Mouse (Mus musculus): ENCODE data around the gene Chst15. TPM values are rescaled to one million over a fixed set of nuclear protein-coding genes. Genes with fewer than 3 reads are reported as not detected.

The Chst15 gene
- polyA plus RNA-seq, 1 experiment from 2014 or later: 22.3 TPM

- Histone ChIP-seq H3K4me3 (ENCODE audit: low read length) (no peak overlapping the region), H3K4me2 (ENCODE audit: low read depth, low read length) (no peak overlapping the region), H3K9me3 (ENCODE audit: control insufficient read depth, low read length) (no peaks in the 10 kb centered on the region), H3K27ac (ENCODE audit: low read length) (no peak overlapping the region), H3K27me3 (ENCODE audit: control insufficient read depth, insufficient read depth, low read depth, low read length) (no peaks in the 10 kb centered on the region), H3K4me1 (replicated peaks; ENCODE audit: control insufficient read depth, insufficient read depth, low read length) (no peaks in the 10 kb centered on the region), H3K9ac (ENCODE audit: low read length) (no peak overlapping the region), H3K36me3 (ENCODE audit: control insufficient read depth, insufficient read depth, low read length) (no peaks in the 10 kb centered on the region)
- ATAC-seq (ENCODE audit: low read depth): peak; percentile 20; the same call in 1 of the 2 replicates
- WGBS: 3% methylated on average over 1 of the region's 1 CpGs
Observed at GRCm38 (mm10) chr7:132204073-132204612, 112.9 kb downstream of the Chst15 start.

- Histone ChIP-seq H3K36me3 (ENCODE audit: control insufficient read depth, insufficient read depth, low read length) (no peaks in the 10 kb centered on the region), H3K4me1 (replicated peaks; ENCODE audit: control insufficient read depth, insufficient read depth, low read length) (no peaks in the 10 kb centered on the region), H3K4me3 (ENCODE audit: low read length) (no peak overlapping the region), H3K9me3 (ENCODE audit: control insufficient read depth, low read length) (no peaks in the 10 kb centered on the region), H3K27me3 (ENCODE audit: control insufficient read depth, insufficient read depth, low read depth, low read length) (no peaks in the 10 kb centered on the region), H3K27ac (ENCODE audit: low read length) (no peak overlapping the region), H3K4me2 (ENCODE audit: low read depth, low read length) (no peak overlapping the region), H3K9ac (ENCODE audit: low read length) (no peak overlapping the region)
- no peak for ATAC-seq (ENCODE audit: low read depth)
- 35% methylated on average over 6 of the region's 6 CpGs for WGBS
Observed at GRCm38 (mm10) chr7:132199686-132200085, 117.3 kb downstream of the Chst15 start.

- Histone ChIP-seq H3K27me3 (ENCODE audit: control insufficient read depth, insufficient read depth, low read depth, low read length) (no peaks in the 10 kb centered on the region), H3K9ac (ENCODE audit: low read length) (no peak overlapping the region), H3K4me3 (ENCODE audit: low read length) (no peak overlapping the region), H3K9me3 (ENCODE audit: control insufficient read depth, low read length) (no peaks in the 10 kb centered on the region), H3K4me2 (ENCODE audit: low read depth, low read length) (no peak overlapping the region), H3K4me1 (replicated peaks; ENCODE audit: control insufficient read depth, insufficient read depth, low read length) (no peaks in the 10 kb centered on the region), H3K27ac (ENCODE audit: low read length) (no peak overlapping the region), H3K36me3 (ENCODE audit: control insufficient read depth, insufficient read depth, low read length) (no peaks in the 10 kb centered on the region)
- ATAC-seq (ENCODE audit: low read depth): no peak
- WGBS: 88% methylated on average over 1 of the region's 1 CpGs
Observed at GRCm38 (mm10) chr7:132198806-132199205, 118.2 kb downstream of the Chst15 start.

- no peak overlapping the region for H3K9ac ChIP-seq (ENCODE audit: low read length)
- 21% methylated on average over 7 of the region's 7 CpGs for WGBS
- no peak overlapping the region for H3K27ac ChIP-seq (ENCODE audit: low read length)
- no peak overlapping the region for H3K4me2 ChIP-seq (ENCODE audit: low read depth, low read length)
- no peaks in the 10 kb centered on the region for H3K27me3 ChIP-seq (ENCODE audit: control insufficient read depth, insufficient read depth, low read depth, low read length)
- no peaks in the 10 kb centered on the region for H3K9me3 ChIP-seq (ENCODE audit: control insufficient read depth, low read length)
- H3K4me3 ChIP-seq (ENCODE audit: low read length): no peak overlapping the region
- no peak for ATAC-seq (ENCODE audit: low read depth)
- H3K4me1 ChIP-seq (replicated peaks; ENCODE audit: control insufficient read depth, insufficient read depth, low read length): no peaks in the 10 kb centered on the region
- H3K36me3 ChIP-seq (ENCODE audit: control insufficient read depth, insufficient read depth, low read length): no peaks in the 10 kb centered on the region
Observed at GRCm38 (mm10) chr7:132197817-132198475, 119.1 kb downstream of the Chst15 start.

GRCm38 (mm10) chr7:132196581-132196980 lies 120.4 kb downstream of the Chst15 start:
- Histone ChIP-seq H3K36me3 (ENCODE audit: control insufficient read depth, insufficient read depth, low read length) (no peaks in the 10 kb centered on the region), H3K4me2 (ENCODE audit: low read depth, low read length) (no peak overlapping the region), H3K9me3 (ENCODE audit: control insufficient read depth, low read length) (no peaks in the 10 kb centered on the region), H3K4me1 (replicated peaks; ENCODE audit: control insufficient read depth, insufficient read depth, low read length) (no peaks in the 10 kb centered on the region), H3K9ac (ENCODE audit: low read length) (no peak overlapping the region), H3K27me3 (ENCODE audit: control insufficient read depth, insufficient read depth, low read depth, low read length) (no peaks in the 10 kb centered on the region), H3K27ac (ENCODE audit: low read length) (no peak overlapping the region), H3K4me3 (ENCODE audit: low read length) (no peak overlapping the region)
- no peak for ATAC-seq (ENCODE audit: low read depth)
- 94% methylated on average over 1 of the region's 1 CpGs for WGBS

- WGBS: 93% methylated on average over 2 of the region's 2 CpGs
- Histone ChIP-seq H3K9ac (ENCODE audit: low read length) (no peak overlapping the region), H3K4me2 (ENCODE audit: low read depth, low read length) (no peak overlapping the region), H3K27ac (ENCODE audit: low read length) (no peak overlapping the region), H3K4me3 (ENCODE audit: low read length) (no peak overlapping the region), H3K36me3 (ENCODE audit: control insufficient read depth, insufficient read depth, low read length) (no peaks in the 10 kb centered on the region), H3K4me1 (replicated peaks; ENCODE audit: control insufficient read depth, insufficient read depth, low read length) (no peaks in the 10 kb centered on the region), H3K27me3 (ENCODE audit: control insufficient read depth, insufficient read depth, low read depth, low read length) (no peaks in the 10 kb centered on the region), H3K9me3 (ENCODE audit: control insufficient read depth, low read length) (no peaks in the 10 kb centered on the region)
- no peak for ATAC-seq (ENCODE audit: low read depth)
Observed at GRCm38 (mm10) chr7:132193606-132194005, 123.4 kb downstream of the Chst15 start.

- Histone ChIP-seq H3K36me3 (ENCODE audit: control insufficient read depth, insufficient read depth, low read length) (no peaks in the 10 kb centered on the region), H3K4me1 (replicated peaks; ENCODE audit: control insufficient read depth, insufficient read depth, low read length) (no peaks in the 10 kb centered on the region), H3K9ac (ENCODE audit: low read length) (no peak overlapping the region), H3K9me3 (ENCODE audit: control insufficient read depth, low read length) (no peaks in the 10 kb centered on the region), H3K27me3 (ENCODE audit: control insufficient read depth, insufficient read depth, low read depth, low read length) (no peaks in the 10 kb centered on the region), H3K27ac (ENCODE audit: low read length) (no peak overlapping the region), H3K4me3 (ENCODE audit: low read length) (no peak overlapping the region), H3K4me2 (ENCODE audit: low read depth, low read length) (no peak overlapping the region)
- 52% methylated on average over 3 of the region's 3 CpGs for WGBS
- no peak for ATAC-seq (ENCODE audit: low read depth)
Observed at GRCm38 (mm10) chr7:132187456-132187855, 129.6 kb downstream of the Chst15 start.

Other genes starting within 250 kb of the Chst15 start
- gene Cpxm2, start 162.5 kb downstream of the Chst15 start, polyA plus RNA-seq (2015; fragmentation: Nextera tagmentation; extraction: Ambion mirVana): 1.7 and 3.6 TPM in 2 replicates

All from lung, embryonic 16.5 days (tissue).